Mouse (Mus musculus) spleen, adult 2 months (tissue): ENCODE data around the gene Timp2. TPM values are rescaled to one million over a fixed set of nuclear protein-coding genes. Genes with fewer than 3 reads are reported as not detected.
"Not testable (repeated sequence)": the region's sequence is repeated elsewhere in the genome, so short reads cannot be mapped to it uniquely, and the experiment has no call there.

Source experiments
- DNase-seq, 2 experiments: peaks; one replicate each; pipeline versions ENCODE4 v3.0.0 to v3.0.0-alpha.2; 2012 to 2021; ENCODE audit warnings: low spot score in 2 of 2, low read depth in 1 of 2
- H3K27ac ChIP-seq: fragments of 200-500 bp; 2 replicates; pipeline ENCODE4 v1.5.1; 2012; ENCODE audit warnings: low read length, inconsistent platforms; ENCODE audit not compliant: insufficient read depth
- H3K27me3 ChIP-seq: fragments of 200-500 bp; 2 replicates; pipeline ENCODE4 v1.6.1; 2012; ENCODE audit warnings: mild to moderate bottlenecking, moderate library complexity, low read length, inconsistent platforms; ENCODE audit not compliant: control insufficient read depth, insufficient read depth
- H3K36me3 ChIP-seq: fragments of 200-500 bp; 2 replicates; pipeline ENCODE4 v1.6.1; 2012; ENCODE audit warnings: mild to moderate bottlenecking, low read length, inconsistent platforms; ENCODE audit not compliant: control insufficient read depth, insufficient read depth
- H3K4me1 ChIP-seq: fragments of 200-500 bp; 2 replicates; pipeline ENCODE4 v1.6.1; 2011; ENCODE audit warnings: inconsistent platforms; ENCODE audit not compliant: control insufficient read depth, insufficient read depth, insufficient read length
- H3K4me3 ChIP-seq: fragments of 200-500 bp; 2 replicates; pipeline ENCODE4 v1.5.1; 2011; ENCODE audit warnings: mild to moderate bottlenecking, inconsistent platforms; ENCODE audit not compliant: insufficient read depth, insufficient read length; ENCODE audit errors: extremely low read depth
- CTCF ChIP-seq: fragments of 200-500 bp; IDR thresholded peaks from 2 replicates; pipeline ENCODE4 v1.5.1; 2011; ENCODE audit warnings: mild to moderate bottlenecking, inconsistent platforms; ENCODE audit not compliant: insufficient read depth, insufficient read length, insufficient replicate concordance; ENCODE audit errors: extremely low read depth
- POLR2A ChIP-seq: fragments of 200-500 bp; IDR thresholded peaks from 2 replicates; pipeline ENCODE4 v1.6.1; 2011; ENCODE audit warnings: low read depth, low read length, inconsistent platforms
- WGBS: fragments of 180-500 bp; shearing (Covaris S2); methylation state at CpG from one replicate; pipeline ENCODE4 v1.1.7; 2018; 5-methylcytosine and 5-hydroxymethylcytosine counted together
- polyA plus RNA-seq: library from polyadenylated mRNA; depleted of rRNA; stranded (reverse); fragments of >200 nt; gene quantifications from 2 replicates; pipeline ENCODE4 v1.2.3, GENCODE M21; 2012

Timp2 gene
- polyA plus RNA-seq, 1 experiment, result 68.1 TPM

DNA sequence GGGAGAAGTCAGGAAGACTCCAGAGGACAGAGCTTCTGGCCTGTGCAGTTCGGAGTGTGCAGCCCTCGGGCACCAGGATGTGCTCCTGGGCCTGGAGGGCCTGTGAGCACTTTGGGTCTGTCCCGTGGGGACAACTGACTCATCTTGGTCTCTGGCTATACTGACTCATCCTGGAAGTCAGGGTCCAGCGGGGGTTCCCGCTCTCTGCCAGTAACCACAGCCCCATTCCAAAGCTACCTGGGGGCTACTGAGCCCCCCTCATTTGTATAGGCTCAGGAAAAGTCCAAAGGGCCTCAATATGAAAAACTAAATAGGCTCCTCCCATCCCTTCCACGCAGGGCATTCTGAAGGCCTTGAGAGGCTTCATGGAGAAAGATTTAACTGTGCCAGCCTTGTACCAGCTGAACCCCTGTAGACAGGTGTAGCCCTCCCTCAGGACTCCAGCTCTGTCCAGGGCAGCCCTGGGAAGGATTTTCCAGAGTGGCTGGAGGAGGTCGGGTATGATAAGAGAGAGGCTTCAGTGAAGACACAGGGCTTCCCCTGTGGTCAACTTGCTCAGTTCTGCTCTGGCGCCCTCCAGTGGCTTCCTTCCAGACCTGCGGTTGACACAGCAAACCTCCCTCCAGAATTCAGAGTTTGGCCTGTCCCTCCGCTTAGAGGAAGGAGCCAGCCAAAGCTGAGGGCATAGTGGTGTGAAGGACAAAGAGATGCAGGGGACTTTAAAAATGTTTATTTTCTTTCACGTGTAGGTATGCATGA, 23.9 kb upstream of the Timp2 start:
- Histone ChIP-seq H3K4me3 (no peak overlapping the region), H3K27ac (no peak overlapping the region), H3K4me1 (no peaks in the 10 kb centered on the region; the same call in 1 of the 2 replicates), H3K36me3 (no peaks in the 10 kb centered on the region), H3K27me3 (no peaks in the 10 kb centered on the region)
- TF ChIP-seq CTCF, result peak; percentile 85
- no peak for TF ChIP-seq POLR2A
- peak; percentile 31 to 70 for DNase-seq
- WGBS, result 41% methylated on average over 11 of the region's 11 CpGs

GRCm38 (mm10) chr11:118378656-118379055, 23.1 kb upstream of the Timp2 start:
- 87% methylated on average over 6 of the region's 6 CpGs for WGBS
- no peak for TF ChIP-seq POLR2A
- TF ChIP-seq CTCF, result no peak
- no peak for DNase-seq
- Histone ChIP-seq H3K4me1 (no peaks in the 10 kb centered on the region; the same call in 1 of the 2 replicates), H3K27me3 (no peaks in the 10 kb centered on the region), H3K4me3 (no peak overlapping the region), H3K27ac (no peak overlapping the region), H3K36me3 (no peaks in the 10 kb centered on the region)

GRCm38 (mm10) chr11:118376323-118376722, 20.8 kb upstream of the Timp2 start:
- not testable (repeated sequence) for H3K27me3 ChIP-seq, H3K4me3 ChIP-seq, DNase-seq, H3K27ac ChIP-seq, H3K4me1 ChIP-seq, H3K36me3 ChIP-seq

- Histone ChIP-seq H3K36me3 (no peaks in the 10 kb centered on the region), H3K4me1 (no peaks in the 10 kb centered on the region; the same call in 1 of the 2 replicates), H3K27me3 (no peaks in the 10 kb centered on the region), H3K27ac (no peak overlapping the region), H3K4me3 (no peak overlapping the region)
- TF ChIP-seq CTCF (no peak), POLR2A (no peak)
- WGBS, result 85% methylated on average over 5 of the region's 5 CpGs
- DNase-seq, result no peak
These were observed 20.3 kb upstream of the Timp2 start for GRCm38 (mm10) chr11:118375881-118376280.

- Histone ChIP-seq H3K27me3 (no peaks in the 10 kb centered on the region), H3K4me1 (no peaks in the 10 kb centered on the region; the same call in 1 of the 2 replicates), H3K4me3 (no peak overlapping the region), H3K27ac (no peak overlapping the region), H3K36me3 (no peaks in the 10 kb centered on the region)
- WGBS, result 85% methylated on average over 8 of the region's 8 CpGs
- DNase-seq, result no peak
- TF ChIP-seq POLR2A, result no peak
- TF ChIP-seq CTCF, result no peak
These were observed 19.9 kb upstream of the Timp2 start for GRCm38 (mm10) chr11:118375461-118375860.

- H3K27ac ChIP-seq, result no peak overlapping the region
- TF ChIP-seq POLR2A, result no peak
- no peak for TF ChIP-seq CTCF
- DNase-seq, result no peak
- H3K4me3 ChIP-seq, result no peak overlapping the region
- H3K36me3 ChIP-seq, result no peaks in the 10 kb centered on the region
- H3K4me1 ChIP-seq, result no peaks in the 10 kb centered on the region; the same call in 1 of the 2 replicates
- H3K27me3 ChIP-seq, result no peaks in the 10 kb centered on the region
These were observed 19.5 kb upstream of the Timp2 start for GRCm38 (mm10) chr11:118375006-118375405.

GRCm38 (mm10) chr11:118374506-118374905, 19.0 kb upstream of the Timp2 start:
- no peak overlapping the region for H3K4me3 ChIP-seq
- no peak for DNase-seq
- H3K27ac ChIP-seq, result no peak overlapping the region
- 83% methylated on average over 5 of the region's 5 CpGs for WGBS
- no peaks in the 10 kb centered on the region for H3K27me3 ChIP-seq
- no peak for TF ChIP-seq POLR2A
- no peak for TF ChIP-seq CTCF
- H3K4me1 ChIP-seq, result no peaks in the 10 kb centered on the region; the same call in 1 of the 2 replicates
- H3K36me3 ChIP-seq, result no peaks in the 10 kb centered on the region

GRCm38 (mm10) chr11:118372641-118373040, 17.1 kb upstream of the Timp2 start:
- TF ChIP-seq POLR2A (no peak), CTCF (no peak)
- Histone ChIP-seq H3K36me3 (no peaks in the 10 kb centered on the region), H3K27me3 (no peaks in the 10 kb centered on the region), H3K4me3 (no peak overlapping the region), H3K4me1 (no peaks in the 10 kb centered on the region), H3K27ac (no peak overlapping the region)
- DNase-seq, result no peak
- 79% methylated on average over 7 of the region's 7 CpGs for WGBS
